Mouse (Mus musculus) E14TG2a.4 (cell line): ENCODE data around the gene Rnf215.

Source experiments
- CTCF ChIP-seq: conservative IDR thresholded peaks from 2 replicates; pipeline ENCODE4 v1.5.1; 2014; ENCODE audit warnings: low read length
- NANOG ChIP-seq: IDR thresholded peaks from 2 replicates; pipeline ENCODE4 v1.6.1; 2014; ENCODE audit warnings: borderline replicate concordance, low read length, mixed read lengths

DNA sequence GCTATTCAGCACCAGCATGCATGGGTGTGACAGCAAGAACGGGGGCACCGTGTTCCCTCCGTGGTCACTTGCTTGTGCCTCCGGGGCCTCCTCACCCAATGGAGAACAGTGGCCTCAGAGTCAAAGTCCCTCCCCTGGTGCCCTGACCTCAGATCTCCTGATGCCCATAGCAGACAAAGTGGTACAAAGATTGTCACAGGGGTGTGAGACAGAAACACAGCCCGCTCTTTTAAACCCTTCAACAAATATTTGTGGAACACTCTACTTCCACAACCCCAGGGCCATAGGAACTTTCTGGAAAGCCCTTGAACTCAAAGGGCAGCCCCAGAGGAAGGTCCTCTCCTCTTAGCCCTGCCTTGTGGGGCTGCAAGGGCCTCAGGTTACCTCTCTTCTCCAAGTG is 12.8 kb upstream of the Rnf215 start:
- TF ChIP-seq CTCF = no peak
- no peak for TF ChIP-seq NANOG
